Mouse (Mus musculus) myocyte (in vitro differentiated cells): Measurements from ENCODE around the gene Hsd11b2. TPM values are rescaled to one million over a fixed set of nuclear protein-coding genes. Genes with fewer than 3 reads are reported as not detected.

Experiments used
- H3K27me3 ChIP-seq: one replicate; pipeline ENCODE4 v1.6.1; 2011; ENCODE audit not compliant: control insufficient read depth, insufficient read depth, insufficient read length
- H3K36me3 ChIP-seq: one replicate; pipeline ENCODE4 v1.6.1; 2011; ENCODE audit not compliant: control insufficient read depth, insufficient read depth
- H3K4me2 ChIP-seq: one replicate; pipeline ENCODE4 v1.6.1; 2011; ENCODE audit warnings: low read depth, control low read depth
- H3K4me3 ChIP-seq: one replicate; pipeline ENCODE4 v1.5.1; 2011; ENCODE audit warnings: mild to moderate bottlenecking, control low read depth, moderate library complexity
- H3K79me2 ChIP-seq: one replicate; pipeline ENCODE4 v1.6.1; 2011; ENCODE audit not compliant: control insufficient read depth, insufficient read depth
- H3ac ChIP-seq: one replicate; pipeline ENCODE4 v1.6.1; 2011; ENCODE audit not compliant: control insufficient read depth, insufficient read length
- CEBPB ChIP-seq: IDR thresholded peaks from 2 replicates; pipeline ENCODE4 v1.6.1; 2011; ENCODE audit warnings: mild to moderate bottlenecking, moderate library complexity; ENCODE audit not compliant: poor library complexity, insufficient read depth, severe bottlenecking
- E2F4 ChIP-seq: IDR thresholded peaks from one replicate; pipeline ENCODE4 v1.6.1; 2011; ENCODE audit warnings: mild to moderate bottlenecking, control low read depth, moderate library complexity; ENCODE audit not compliant: insufficient read depth
- MAX ChIP-seq: IDR thresholded peaks from one replicate; pipeline ENCODE4 v1.6.1; 2011; ENCODE audit warnings: low read depth, mild to moderate bottlenecking, control low read depth
- MYOD1 ChIP-seq, 3 experiments: IDR thresholded peaks; one replicate each; pipeline ENCODE4 v1.6.1; 2011; ENCODE audit warnings: control low read depth in 2 of 3, low read depth in 2 of 3, mild to moderate bottlenecking in 2 of 3, moderate library complexity in 1 of 3; ENCODE audit not compliant: insufficient read length in 2 of 3, control insufficient read depth in 1 of 3
- MYOG ChIP-seq, 3 experiments: IDR thresholded peaks; one replicate each; pipeline ENCODE4 v1.6.1; 2011; ENCODE audit warnings: control low read depth in 2 of 3, low read depth in 2 of 3, mild to moderate bottlenecking in 2 of 3; ENCODE audit not compliant: insufficient read length in 2 of 3, control insufficient read depth in 1 of 3, insufficient read depth in 1 of 3
- POLR2A ChIP-seq: IDR thresholded peaks from one replicate; pipeline ENCODE4 v1.6.1; 2011; ENCODE audit warnings: low read depth, mild to moderate bottlenecking, control low read depth, moderate library complexity; ENCODE audit not compliant: insufficient read length
- POLR2AphosphoS2 ChIP-seq: IDR thresholded peaks from one replicate; pipeline ENCODE4 v1.6.1; 2011; ENCODE audit warnings: low read depth, control low read depth; ENCODE audit not compliant: insufficient read length
- REST ChIP-seq: IDR thresholded peaks from one replicate; pipeline ENCODE4 v1.6.1; 2011; ENCODE audit warnings: mild to moderate bottlenecking, control low read depth, moderate library complexity; ENCODE audit not compliant: insufficient read depth, insufficient read length
- SRF ChIP-seq: IDR thresholded peaks from one replicate; pipeline ENCODE4 v1.6.1; 2011; ENCODE audit warnings: low read depth; ENCODE audit not compliant: control insufficient read depth, insufficient read length
- TCF12 ChIP-seq: IDR thresholded peaks from one replicate; pipeline ENCODE4 v1.6.1; 2011; ENCODE audit warnings: mild to moderate bottlenecking, control low read depth; ENCODE audit not compliant: poor library complexity, insufficient read depth, severe bottlenecking
- TCF3 ChIP-seq: IDR thresholded peaks from one replicate; pipeline ENCODE4 v1.6.1; 2011; ENCODE audit warnings: low read depth, control low read depth; ENCODE audit not compliant: insufficient read length
- USF1 ChIP-seq: IDR thresholded peaks from one replicate; pipeline ENCODE4 v1.6.1; 2011; ENCODE audit warnings: low read depth, mild to moderate bottlenecking, control low read depth, moderate library complexity
- polyA plus RNA-seq: library from polyadenylated mRNA; unstranded; fragments of >200 nt; fragmentation: generic; extraction: Trizol; gene quantifications from one replicate; pipeline ENCODE4 v1.2.1, GENCODE M21; 2012; ENCODE audit warnings: missing spikeins

The Hsd11b2 gene
- polyA plus RNA-seq, 1 experiment: 0.59 TPM

DNA sequence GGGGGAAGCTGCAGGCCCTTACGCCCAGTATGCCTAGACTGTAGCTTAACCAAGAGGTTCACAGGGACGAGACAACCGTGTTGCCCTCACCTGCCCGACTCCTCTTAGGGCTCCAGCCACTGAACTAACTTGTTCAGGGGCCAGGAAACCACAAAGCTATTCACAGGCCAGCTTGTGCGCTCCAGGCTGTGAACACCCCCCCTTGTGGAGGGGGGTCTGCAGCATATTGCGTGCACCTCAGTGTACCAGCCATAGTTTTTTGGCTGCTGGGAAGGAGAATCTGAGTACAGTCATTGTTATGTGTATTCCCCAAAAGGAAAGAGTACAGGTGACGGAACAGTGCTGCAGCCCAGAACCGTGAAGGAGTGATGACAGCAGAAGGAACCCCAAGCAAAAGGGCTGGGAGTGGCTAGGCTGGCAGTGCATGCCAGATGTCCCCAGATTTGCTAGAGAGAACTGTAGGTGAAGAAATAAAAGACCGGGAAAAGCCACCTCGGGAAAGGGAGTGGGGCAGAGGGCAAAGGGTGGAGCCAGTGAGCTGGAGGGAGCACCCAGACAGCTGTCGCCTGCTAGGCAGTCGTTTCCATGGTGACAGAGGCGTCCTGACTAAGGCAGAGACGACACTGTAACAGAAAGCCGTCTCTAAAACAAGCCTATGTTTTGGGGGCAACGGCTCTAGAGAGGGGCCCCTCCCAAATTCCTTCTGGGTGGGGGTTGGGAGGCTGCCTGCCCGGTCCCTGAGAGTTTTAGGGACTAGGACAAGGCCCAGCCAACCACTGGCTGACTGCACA is 44.5 kb upstream of the Hsd11b2 start:
- H3ac ChIP-seq: no peak overlapping the region
- H3K36me3 ChIP-seq: no peaks in the 10 kb centered on the region
- no peak for TF ChIP-seq POLR2A
- no peak for TF ChIP-seq E2F4
- TF ChIP-seq MYOG (IDR thresholded peaks at IDR 0.05; ENCODE audit: control insufficient read depth in 1 of 3, insufficient read depth in 1 of 3, insufficient read length in 2 of 3, low read depth in 2 of 3): peak; percentile 85 to 95 (median 93)
- TF ChIP-seq USF1: no peak
- peak; percentile 51 to 92 (median 84) for TF ChIP-seq MYOD1 (IDR thresholded peaks at IDR 0.05; ENCODE audit: control insufficient read depth in 1 of 3, insufficient read length in 2 of 3, low read depth in 2 of 3)
- TF ChIP-seq TCF3: no peak
- TF ChIP-seq SRF: no peak
- TF ChIP-seq POLR2AphosphoS2: no peak
- peak; percentile 4 for TF ChIP-seq TCF12
- H3K4me2 ChIP-seq: peak overlapping the region; percentile 58
- no peaks in the 10 kb centered on the region for H3K79me2 ChIP-seq
- H3K4me3 ChIP-seq: no peak overlapping the region
- H3K27me3 ChIP-seq: no peaks in the 10 kb centered on the region

DNA sequence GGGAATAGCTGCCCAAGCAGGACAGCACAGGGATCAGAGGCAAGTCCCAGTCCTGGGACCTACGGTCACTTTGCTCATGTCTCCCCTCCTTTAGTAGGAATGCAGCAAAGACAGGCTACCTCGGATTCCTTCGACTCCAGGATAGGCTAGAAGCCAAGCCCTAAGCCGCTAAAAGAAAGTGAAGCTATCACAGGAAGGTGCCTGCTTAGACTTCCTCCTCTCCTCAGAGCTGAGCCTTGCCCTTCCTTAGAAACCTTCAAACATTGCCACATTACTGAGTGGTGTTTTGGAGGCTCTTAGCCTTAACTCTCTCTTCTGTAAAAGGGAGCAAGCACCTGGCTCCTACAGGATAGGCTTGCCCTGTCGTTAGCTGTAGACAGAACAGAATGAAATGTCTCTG is 43.9 kb upstream of the Hsd11b2 start:
- Histone ChIP-seq H3ac (no peak overlapping the region), H3K79me2 (no peaks in the 10 kb centered on the region), H3K27me3 (no peaks in the 10 kb centered on the region), H3K36me3 (no peaks in the 10 kb centered on the region), H3K4me2 (peak overlapping the region; percentile 58), H3K4me3 (no peak overlapping the region)
- TF ChIP-seq MYOG (IDR thresholded peaks at IDR 0.05; ENCODE audit: control insufficient read depth in 1 of 3, insufficient read depth in 1 of 3, insufficient read length in 2 of 3, low read depth in 2 of 3): no peak
- no peak for TF ChIP-seq USF1
- no peak for TF ChIP-seq E2F4
- TF ChIP-seq TCF12: no peak
- no peak for TF ChIP-seq TCF3

DNA sequence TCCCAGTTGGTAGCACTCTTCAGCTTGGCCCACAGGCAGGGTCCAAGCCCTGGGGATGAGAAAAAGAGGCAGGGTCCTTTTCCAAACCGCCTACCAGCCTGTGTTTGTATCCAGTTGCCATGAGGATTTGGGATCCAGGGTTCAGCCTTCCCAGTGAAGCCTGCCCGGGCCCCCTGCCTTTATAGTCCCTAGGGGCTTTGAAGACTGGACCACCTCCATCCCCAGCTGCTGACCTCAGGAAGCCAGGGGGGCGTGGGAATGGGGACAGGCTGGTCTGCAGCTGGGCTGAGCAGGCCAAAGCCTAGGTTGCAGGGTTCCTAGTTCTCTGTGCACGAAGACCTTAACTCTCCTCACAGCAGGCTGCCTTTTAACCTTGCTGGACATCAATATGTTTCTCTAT is 43.3 kb upstream of the Hsd11b2 start:
- Histone ChIP-seq H3K36me3 (no peaks in the 10 kb centered on the region), H3K4me2 (no peak overlapping the region), H3K79me2 (no peaks in the 10 kb centered on the region), H3K27me3 (no peaks in the 10 kb centered on the region), H3ac (no peak overlapping the region), H3K4me3 (no peak overlapping the region)
- TF ChIP-seq MAX: no peak
- no peak for TF ChIP-seq CEBPB
- TF ChIP-seq MYOD1 (IDR thresholded peaks at IDR 0.05; ENCODE audit: control insufficient read depth in 1 of 3, insufficient read length in 2 of 3, low read depth in 2 of 3): no peak

DNA sequence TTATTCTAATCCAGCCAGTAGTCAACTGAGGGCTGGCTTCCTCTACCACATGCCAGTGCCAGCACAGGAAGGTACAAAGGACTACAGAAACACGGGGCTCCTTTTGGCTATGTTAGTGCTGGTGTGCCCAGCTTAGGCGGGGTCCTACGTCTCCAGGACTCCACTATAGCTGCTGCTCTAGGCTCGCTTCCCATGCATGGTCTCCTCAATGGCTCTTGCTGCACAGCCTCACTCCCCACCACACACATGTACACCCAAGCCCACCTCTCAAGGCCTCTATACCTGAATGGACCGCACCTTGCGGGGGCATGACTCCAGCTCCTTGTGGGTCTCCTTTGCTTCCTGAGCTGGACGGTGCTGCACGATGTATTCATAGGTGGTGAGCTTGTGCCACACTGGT is 42.8 kb upstream of the Hsd11b2 start:
- H3K4me2 ChIP-seq: no peak overlapping the region
- no peaks in the 10 kb centered on the region for H3K36me3 ChIP-seq
- TF ChIP-seq TCF12 (no peak), USF1 (no peak), REST (no peak), POLR2A (no peak), POLR2AphosphoS2 (no peak), SRF (no peak)
- H3K79me2 ChIP-seq: no peaks in the 10 kb centered on the region
- H3ac ChIP-seq: no peak overlapping the region
- H3K4me3 ChIP-seq: no peak overlapping the region
- H3K27me3 ChIP-seq: no peaks in the 10 kb centered on the region

DNA sequence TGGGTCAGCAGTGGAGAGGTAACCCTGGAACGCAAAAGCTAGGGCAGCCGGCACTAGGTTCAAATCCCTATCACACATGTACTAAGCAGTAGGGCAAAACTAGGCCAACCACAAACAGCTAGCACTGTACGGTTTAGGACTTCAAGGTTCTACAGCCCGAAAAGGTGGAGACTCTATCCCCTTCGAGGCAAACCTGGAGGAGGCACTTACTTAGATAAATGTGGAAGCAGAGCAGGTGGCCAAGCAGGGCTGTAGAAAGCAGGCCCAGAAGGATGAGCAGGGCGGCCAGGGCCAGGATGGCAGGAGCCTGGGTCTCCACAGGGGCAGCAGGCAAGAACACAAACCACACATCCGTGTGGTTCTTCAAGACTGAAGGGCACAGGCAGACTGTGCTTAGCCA is 42.4 kb upstream of the Hsd11b2 start:
- H3K79me2 ChIP-seq: no peaks in the 10 kb centered on the region
- no peaks in the 10 kb centered on the region for H3K36me3 ChIP-seq
- no peak overlapping the region for H3K4me3 ChIP-seq

More for the DNA sequence above, 42.4 kb upstream of the Hsd11b2 start:
- Histone ChIP-seq H3K4me2 (no peak overlapping the region), H3ac (no peak overlapping the region), H3K27me3 (no peaks in the 10 kb centered on the region)
- TF ChIP-seq TCF3: no peak
- TF ChIP-seq REST: no peak
- no peak for TF ChIP-seq CEBPB
- TF ChIP-seq USF1: no peak
- no peak for TF ChIP-seq MYOG (IDR thresholded peaks at IDR 0.05; ENCODE audit: control insufficient read depth in 1 of 3, insufficient read depth in 1 of 3, insufficient read length in 2 of 3, low read depth in 2 of 3)
- no peak for TF ChIP-seq MYOD1 (IDR thresholded peaks at IDR 0.05; ENCODE audit: control insufficient read depth in 1 of 3, insufficient read length in 2 of 3, low read depth in 2 of 3)
